ENCODE assay signal across 8 mouse cellular contexts in the genomic region with DNA sequence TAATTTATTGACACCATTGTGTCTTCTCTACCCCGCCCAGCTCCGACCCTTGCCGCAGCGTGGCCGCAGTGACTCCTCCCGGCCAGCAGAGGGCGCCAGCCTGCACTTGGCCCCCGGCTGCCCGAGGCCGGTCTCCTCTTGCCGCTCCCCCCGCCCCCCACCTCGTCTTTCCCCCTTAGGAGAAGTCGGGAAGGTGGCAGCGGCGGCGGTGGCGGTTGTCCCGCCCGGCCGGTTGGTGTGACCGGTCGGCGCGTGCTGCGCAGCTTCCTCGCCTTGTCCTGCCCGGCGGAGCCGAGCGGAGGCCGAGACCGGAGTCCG. TPM values are rescaled to one million over a fixed set of nuclear protein-coding genes. Genes with fewer than 3 reads are reported as not detected.
DNase-seq lines count a peak whose midpoint lies in the region; ATAC-seq lines count a peak whose summit lies in the region.

TSS of gene Agfg1 (plus strand) at position 188 of the 318 bp plus-strand sequence.

- WGBS in hindbrain, embryonic 14.5 days, result under 1% methylated on average over 12 of the region's 34 CpGs

- peaks cover 20% of the 10 kb centered on the region for H3K4me1 ChIP-seq in hindbrain, embryonic 14.5 days (replicated peaks; ENCODE audit: control insufficient read depth, insufficient read depth, low read length)

- peak; percentile 95 for ATAC-seq in hindbrain, embryonic 14.5 days (ENCODE audit: low FRiP score)

- no peaks in the 10 kb centered on the region for H3K36me3 ChIP-seq in hindbrain, embryonic 14.5 days (replicated peaks; ENCODE audit: control insufficient read depth, insufficient read depth)

- H3K9me3 ChIP-seq in hindbrain, embryonic 14.5 days (ENCODE audit: control insufficient read depth, low read length), result no peaks in the 10 kb centered on the region

- peak within 1 kb of the TSS; percentile 97 for H3K4me3 ChIP-seq in hindbrain, embryonic 14.5 days (replicated peaks; ENCODE audit: low read length)

- peak within 1 kb of the TSS; percentile 90 for H3K9ac ChIP-seq in hindbrain, embryonic 14.5 days

- H3K27ac ChIP-seq in hindbrain, embryonic 14.5 days, result peak within 1 kb of the TSS; percentile 86

- peak; percentile 94 for DNase-seq in R1 (ENCODE audit: low read depth, low spot score)
- peak; percentile 96 to 98 for DNase-seq in cerebellum, postnatal 25 days
- peak; percentile 89 to 92 for DNase-seq in frontal cortex, postnatal 25 days (ENCODE audit: low spot score in 2 of 2)
- peak; percentile 94 for DNase-seq in hindbrain, embryonic 14.5 days (ENCODE audit: low spot score)
- peak; percentile 91 to 93 for DNase-seq in layer of hippocampus, postnatal 36 days
- peak; percentile 94 for DNase-seq in lung, postnatal 36 days
- DNase-seq in retina, postnatal 1 day, result peak; percentile 97
- peak; percentile 87 to 94 for DNase-seq in urinary bladder, adult 18-20 months (ENCODE audit: low spot score in 2 of 2)

- H3K27me3 ChIP-seq in hindbrain, embryonic 14.5 days (ENCODE audit: control insufficient read depth, insufficient read depth, low read length), result no peaks in the 10 kb centered on the region

- H3K4me2 ChIP-seq in hindbrain, embryonic 14.5 days (replicated peaks), result peak within 1 kb of the TSS; percentile 83

RNA-seq across cellular contexts. Expression of gene Agfg1, which starts in this region (rescaled TPM):
- polyA plus RNA-seq in hindbrain, embryonic 14.5 days (2014; fragmentation: Nextera tagmentation; extraction: Ambion mirVana), result 42.9 and 46.4 TPM in 2 replicates
- 10 to 100 TPM; 80.0 to 80.4 TPM for total RNA-seq in layer of hippocampus, postnatal 36 days (2021)

Comparison
In these comparisons a context has a peak if more than half of its experiments do, and no peak if none do; other contexts are left out.
1. Peak in every context shown above with its lines: DNase-seq, ATAC-seq, H3K4me3 ChIP-seq and H3K27ac ChIP-seq.